Mouse (Mus musculus) liver, postnatal 0 days (tissue): ENCODE data around the gene Supt5.
A peak's percentile ranks its signal among the peaks of the same experiment; 100 is the strongest.

Experiments
- CTCF ChIP-seq: sonication (generic); IDR thresholded peaks from 2 replicates; pipeline ENCODE4 v1.5.1; 2016; ENCODE audit warnings: antibody characterized with exemption, low read depth
- EP300 ChIP-seq: IDR thresholded peaks from 2 replicates; pipeline ENCODE4 v1.6.1; 2016; ENCODE audit warnings: antibody characterized with exemption, low read depth, mild to moderate bottlenecking

DNA sequence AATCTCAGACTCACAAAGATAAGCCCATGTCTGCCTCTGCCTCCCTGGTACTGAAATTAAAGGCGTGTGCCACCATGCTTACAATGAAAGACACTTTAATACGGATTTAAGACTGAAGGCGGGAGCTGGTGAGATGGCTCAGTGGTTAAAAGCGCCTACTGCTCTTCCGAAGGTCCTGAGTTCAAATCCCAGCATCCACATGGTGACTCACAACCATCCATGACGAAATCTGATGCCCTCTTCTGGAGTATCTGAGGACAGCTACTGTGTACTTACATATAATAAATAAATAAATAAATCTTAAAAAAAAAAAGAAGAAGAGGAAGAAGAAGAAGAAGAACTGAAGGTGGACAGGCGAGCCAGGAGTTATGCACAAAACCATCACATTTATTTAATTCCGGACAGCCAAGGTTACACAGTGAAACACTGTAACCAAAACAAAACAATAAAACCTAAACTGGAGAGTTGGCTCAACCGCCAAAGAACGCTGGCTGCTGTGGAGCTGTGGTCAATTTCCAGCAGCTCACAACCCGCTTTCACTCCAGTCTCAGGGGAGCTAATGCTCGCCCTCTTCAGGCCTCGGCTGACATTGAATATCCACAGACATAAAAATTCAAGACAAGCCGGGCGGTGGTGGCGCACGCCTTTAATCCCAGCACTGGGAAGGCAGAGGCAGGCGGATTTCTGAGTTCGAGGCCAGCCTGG lies 819 bp upstream of the Supt5 start:
- TF ChIP-seq CTCF, result peak; percentile 57
- no peak for TF ChIP-seq EP300
